Mouse (Mus musculus): ENCODE data around the gene Olfr584.

The Olfr584 gene

DNA sequence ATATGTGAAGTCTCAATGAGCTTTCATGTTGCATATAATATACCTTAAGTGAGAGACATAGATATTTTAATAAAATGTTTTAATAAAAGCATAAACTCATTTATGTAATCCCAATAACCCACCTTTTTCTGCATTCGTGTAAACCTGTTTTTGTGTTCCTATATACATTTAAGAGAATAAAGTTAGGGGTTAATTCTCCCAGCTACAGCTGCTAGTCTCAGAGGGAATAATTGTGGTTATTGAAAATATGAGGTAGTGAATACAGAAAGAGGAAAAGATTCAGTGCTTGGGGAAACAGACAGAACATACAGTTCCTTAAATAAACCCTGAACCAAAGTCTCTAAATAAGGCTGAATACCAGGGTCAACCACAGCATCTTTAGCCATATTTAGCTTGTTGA is at the start of gene Olfr584:
Gene Olfr584 (plus strand): TSS at position 301 of the 400 bp plus-strand sequence.
- DNase-seq (ENCODE audit: low read depth, low spot score): no peak

DNA sequence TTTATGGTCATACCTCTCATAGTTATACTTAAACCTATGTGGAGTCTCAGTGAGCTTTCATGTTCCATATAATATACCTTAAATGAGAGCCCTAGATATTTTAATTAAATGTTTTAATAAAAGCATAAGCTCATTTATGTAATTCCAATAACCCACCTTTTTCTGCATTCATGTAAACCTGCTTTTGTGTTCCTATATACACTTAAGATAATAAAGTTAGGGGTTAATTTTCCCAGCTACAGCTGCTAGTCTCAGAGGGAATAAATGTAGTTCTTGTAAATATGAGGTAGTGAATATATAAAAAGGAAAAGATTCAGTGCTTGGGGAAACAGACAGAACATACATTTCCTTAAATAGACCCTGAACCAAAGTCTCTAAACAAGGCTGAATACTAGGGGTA is 44.0 kb upstream of the Olfr584 start, which contains the start of gene Olfr582:
Gene Olfr582 (plus strand): TSS at position 301 of the 400 bp plus-strand sequence.
- no peak for DNase-seq (ENCODE audit: low read depth, low spot score)

- DNase-seq (ENCODE audit: low read depth, low spot score): no peak
These were observed 30.7 kb upstream of the Olfr584 start, which contains the start of gene Olfr583 for GRCm38 (mm10) chr7:103051000-103051399. Olfr583 (plus strand) TSS chr7:103051300.

DNA sequence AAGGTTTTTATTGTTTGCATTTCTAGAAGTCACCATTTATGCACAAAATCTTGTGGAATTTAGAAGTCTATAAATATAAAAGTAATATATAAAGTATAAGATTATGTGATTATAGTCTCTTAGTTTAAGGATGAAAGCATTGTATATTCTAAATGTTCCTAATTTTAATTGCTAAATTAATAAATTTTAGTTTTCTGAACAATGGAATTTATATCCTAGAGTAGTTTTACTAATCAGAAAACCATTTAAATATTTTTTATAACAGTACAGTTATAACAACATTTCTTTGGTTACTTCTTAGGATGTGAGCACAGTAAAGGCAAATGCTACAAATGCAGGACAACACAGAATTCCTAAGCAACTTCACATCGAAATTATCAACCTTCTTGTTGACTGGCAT is 15.7 kb downstream of the Olfr584 start, which contains the start of gene Olfr585:
Gene Olfr585 (plus strand): TSS at position 301 of the 400 bp plus-strand sequence.
- DNase-seq (ENCODE audit: low read depth, low spot score): no peak

DNA sequence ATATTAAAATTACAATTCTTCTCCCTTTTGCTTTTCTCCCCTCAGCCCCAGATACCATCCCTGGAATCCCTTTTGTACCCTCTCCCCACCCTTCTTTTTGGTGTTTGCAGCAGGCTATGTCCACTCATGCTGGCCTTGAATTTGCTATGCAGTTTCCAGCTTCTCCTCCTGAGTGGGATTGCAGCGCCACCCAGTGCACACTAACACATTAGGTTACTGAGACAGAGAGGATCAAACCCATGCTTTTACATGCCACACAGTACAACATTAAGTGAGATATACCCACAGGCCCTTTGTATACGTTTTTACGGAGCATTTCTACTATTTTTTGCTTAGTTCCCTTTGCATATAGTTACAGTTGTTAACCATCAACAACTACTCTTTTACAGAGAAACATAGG is 37.7 kb downstream of the Olfr584 start:
- peak; percentile 21 for DNase-seq (ENCODE audit: low read depth, low spot score)

DNA sequence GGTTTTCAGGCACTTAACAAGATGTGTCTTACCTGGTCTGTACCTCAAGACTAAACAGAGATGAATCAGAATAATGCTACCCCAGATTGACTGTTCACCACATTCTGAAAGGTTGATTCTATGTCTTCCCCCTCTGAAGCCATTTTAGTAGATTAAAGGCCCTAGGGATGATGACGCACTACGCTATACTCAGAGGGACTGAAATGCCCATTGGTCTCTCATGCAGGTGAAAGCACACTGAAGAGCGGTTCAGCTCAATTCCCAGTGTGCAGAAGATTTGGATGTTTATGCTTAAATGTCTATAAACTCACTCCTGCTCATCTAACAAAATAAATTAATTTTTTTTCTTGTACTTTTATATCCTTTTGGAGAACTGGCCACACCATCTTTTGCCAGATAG is 43.9 kb downstream of the Olfr584 start, which contains the start of gene Olfr586:
Gene Olfr586 (minus strand): TSS at position 101 of the 400 bp plus-strand sequence.
- DNase-seq (ENCODE audit: low read depth, low spot score): no peak

Data from ZHBTc4 (cell line).